Mouse (Mus musculus) intestine, embryonic 16.5 days (tissue): ENCODE measurements at regions not wholly inside any gene's neighbourhood (a gene's known extent, or its start where the extent isn't known, plus 50 kb on each side); places are given as distances from the start of the nearest gene placed in this dataset.
A peak's percentile ranks its signal among the peaks of the same experiment; 100 is the strongest.

ENCODE experiments used
- ATAC-seq: fragments of 200-750 bp; cut with Nextera tagmentation; 2 replicates; pipeline ENCODE4 v1.8.0; 2017; ENCODE audit warnings: moderate TSS enrichment, moderate library complexity
- H3K27ac ChIP-seq: fragments of 300-500 bp; sonication (generic); 2 replicates; pipeline ENCODE4 v1.5.1; 2014; ENCODE audit warnings: mild to moderate bottlenecking, low read length
- H3K27me3 ChIP-seq: fragments of 300-500 bp; sonication (generic); replicated peaks from 2 replicates; pipeline ENCODE4 v1.6.1; 2014; ENCODE audit warnings: low read length, control low read depth, mixed read lengths; ENCODE audit not compliant: control insufficient read depth, insufficient read depth
- H3K36me3 ChIP-seq: fragments of 300-500 bp; sonication (generic); 2 replicates; pipeline ENCODE4 v1.6.1; 2014; ENCODE audit warnings: low read length, control low read depth; ENCODE audit not compliant: control insufficient read depth, insufficient read depth
- H3K4me1 ChIP-seq: fragments of 300-500 bp; sonication (generic); 2 replicates; pipeline ENCODE4 v1.6.1; 2014; ENCODE audit warnings: low read length, control low read depth, mixed read lengths; ENCODE audit not compliant: control insufficient read depth, insufficient read depth
- H3K4me2 ChIP-seq: fragments of 300-500 bp; sonication (generic); 2 replicates; pipeline ENCODE4 v1.6.1; 2014; ENCODE audit warnings: low read depth, low read length, control low read depth
- H3K4me3 ChIP-seq: fragments of 300-500 bp; sonication (generic); 2 replicates; pipeline ENCODE4 v1.5.1; 2014; ENCODE audit warnings: mild to moderate bottlenecking, low read length
- H3K9ac ChIP-seq: fragments of 300-500 bp; sonication (generic); 2 replicates; pipeline ENCODE4 v1.6.1; 2014; ENCODE audit warnings: low read depth, low read length
- H3K9me3 ChIP-seq: fragments of 300-500 bp; sonication (generic); 2 replicates; pipeline ENCODE4 v1.6.1; 2016; ENCODE audit warnings: low read length, control low read depth; ENCODE audit not compliant: control insufficient read depth
- WGBS: fragments of 180-500 bp; shearing (Covaris S2); extraction: QIAGEN DNeasy Blood & Tissue Kit; methylation state at CpG from one replicate; pipeline ENCODE4 v1.1.7; 2014; 5-methylcytosine and 5-hydroxymethylcytosine counted together

DNA sequence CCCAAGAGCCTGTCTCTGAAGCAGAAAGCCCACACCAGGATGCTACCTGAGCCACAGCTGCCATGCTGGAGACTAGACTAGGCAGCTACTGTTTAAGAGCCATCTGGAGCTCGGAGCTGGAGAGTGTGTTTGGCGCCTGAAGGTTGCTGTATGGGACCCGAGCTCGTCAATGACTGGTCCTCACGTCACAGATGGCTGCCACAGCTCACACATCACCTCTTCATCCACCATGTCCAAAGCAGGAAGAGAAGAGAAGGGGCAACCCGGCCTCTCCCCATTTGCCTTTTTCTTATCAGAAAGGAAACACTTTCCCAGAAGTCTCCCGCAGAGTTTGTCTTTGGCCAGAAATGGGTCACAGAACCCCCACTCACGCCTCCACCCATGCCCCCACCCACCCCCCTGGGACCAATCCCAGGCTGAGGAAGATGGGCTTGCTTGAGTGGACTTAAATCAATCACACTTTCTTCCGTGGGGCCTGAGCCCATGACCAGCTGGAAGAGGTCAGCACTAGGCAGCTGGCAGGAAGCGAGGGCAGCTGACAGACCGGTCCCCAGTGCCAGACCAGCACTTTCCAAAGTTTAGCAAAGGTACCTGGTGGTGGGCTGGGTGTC is 53.5 kb upstream of the Ptpn1 start:
- Histone ChIP-seq H3K27ac (no peak overlapping the region), H3K36me3 (no peaks in the 10 kb centered on the region), H3K27me3 (no peaks in the 10 kb centered on the region), H3K4me1 (no peaks in the 10 kb centered on the region), H3K9me3 (peaks cover 6% of the 10 kb centered on the region), H3K4me2 (no peak overlapping the region), H3K4me3 (no peak overlapping the region), H3K9ac (no peak overlapping the region)
- ATAC-seq: no peak
- 54% methylated on average over 11 of the region's 11 CpGs for WGBS

DNA sequence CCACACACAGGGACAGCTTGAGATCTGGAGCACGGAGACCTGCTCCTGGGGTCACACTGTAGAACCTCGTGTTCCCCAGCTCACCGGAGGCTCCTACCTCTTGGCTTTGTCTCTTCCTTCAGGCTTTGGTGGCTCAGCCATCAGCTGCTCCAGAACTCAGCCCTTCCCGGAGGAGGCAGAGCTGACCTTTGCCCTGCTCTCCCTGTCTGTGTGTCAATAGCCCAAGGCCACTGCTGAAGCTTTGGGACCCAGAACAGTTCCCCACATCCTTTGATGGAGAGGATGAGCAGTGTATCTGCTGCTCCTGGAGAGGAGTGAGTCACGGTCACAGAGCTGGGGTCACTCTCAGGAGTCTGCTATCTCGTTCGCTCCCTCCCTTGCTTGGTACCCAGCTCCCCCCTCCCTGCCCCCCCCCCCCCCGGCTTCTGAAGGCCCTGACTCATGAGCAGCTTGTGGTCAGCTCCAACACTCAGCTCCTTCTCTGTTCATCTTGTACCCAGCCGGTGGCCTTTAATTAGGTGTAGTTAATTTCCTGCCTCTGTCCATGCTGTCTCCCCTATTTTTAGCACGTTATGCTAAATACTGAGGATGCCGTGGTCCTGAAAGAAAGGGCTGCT is 54.5 kb upstream of the Ptpn1 start:
- no peak for ATAC-seq
- WGBS: 50% methylated on average over 10 of the region's 11 CpGs
- no peaks in the 10 kb centered on the region for H3K27me3 ChIP-seq
- H3K4me1 ChIP-seq: no peaks in the 10 kb centered on the region
- no peak overlapping the region for H3K4me2 ChIP-seq
- H3K36me3 ChIP-seq: no peaks in the 10 kb centered on the region
- H3K9me3 ChIP-seq: peaks cover under 1% of the 10 kb centered on the region; the same call in 1 of the 2 replicates
- H3K27ac ChIP-seq: no peak overlapping the region
- no peak overlapping the region for H3K4me3 ChIP-seq
- H3K9ac ChIP-seq: no peak overlapping the region

DNA sequence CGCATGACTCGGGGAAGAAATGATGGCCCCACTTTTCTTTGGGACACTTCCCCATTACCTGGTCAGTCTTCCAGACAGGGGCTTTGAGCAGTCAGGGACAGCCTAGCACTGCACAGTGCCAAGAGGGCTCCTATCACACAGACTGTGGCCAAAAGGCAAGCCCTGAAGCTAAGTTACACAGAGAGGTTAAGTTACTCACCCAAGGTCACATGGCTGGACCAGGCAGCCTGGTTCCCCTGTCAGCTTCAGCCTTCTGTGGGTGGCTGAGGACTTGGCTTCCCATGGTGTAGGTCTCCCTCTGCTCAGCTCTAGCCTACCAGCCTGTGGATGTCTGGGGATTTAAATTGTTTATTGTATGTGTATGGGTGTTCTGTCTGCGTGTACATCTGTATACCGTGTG is 59.4 kb upstream of the Ptpn1 start:
- Histone ChIP-seq H3K36me3 (no peaks in the 10 kb centered on the region), H3K4me2 (no peak overlapping the region), H3K9me3 (no peaks in the 10 kb centered on the region), H3K27me3 (no peaks in the 10 kb centered on the region), H3K9ac (no peak overlapping the region), H3K27ac (no peak overlapping the region), H3K4me1 (no peaks in the 10 kb centered on the region; the same call in 1 of the 2 replicates), H3K4me3 (no peak overlapping the region)
- ATAC-seq: no peak
- 75% methylated on average over 4 of the region's 4 CpGs for WGBS

DNA sequence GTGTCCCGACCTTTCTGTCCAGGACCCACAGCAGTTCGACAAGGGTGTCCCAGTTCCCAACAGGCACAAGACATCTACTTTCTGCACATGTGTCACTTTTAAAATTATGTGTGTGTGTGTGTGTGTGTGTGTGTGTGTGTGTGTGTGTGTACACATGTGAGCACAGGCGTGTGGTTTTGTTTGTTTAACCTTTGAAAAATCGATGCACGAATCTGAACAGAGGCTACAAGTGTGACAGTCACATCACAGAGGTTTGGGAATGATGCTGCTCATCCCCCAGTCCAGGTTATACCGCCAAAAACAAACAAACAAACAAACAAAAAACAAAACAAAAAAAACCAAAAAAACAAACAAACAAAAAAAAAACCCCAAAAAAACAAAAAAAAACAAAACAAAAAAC is 61.7 kb upstream of the Ptpn1 start:
- Histone ChIP-seq H3K4me3 (no peak overlapping the region), H3K9me3 (no peaks in the 10 kb centered on the region), H3K9ac (no peak overlapping the region), H3K4me1 (peaks cover 20% of the 10 kb centered on the region), H3K27me3 (no peaks in the 10 kb centered on the region), H3K4me2 (no peak overlapping the region), H3K36me3 (no peaks in the 10 kb centered on the region), H3K27ac (no peak overlapping the region)
- 83% methylated on average over 6 of the region's 6 CpGs for WGBS
- ATAC-seq: no peak

DNA sequence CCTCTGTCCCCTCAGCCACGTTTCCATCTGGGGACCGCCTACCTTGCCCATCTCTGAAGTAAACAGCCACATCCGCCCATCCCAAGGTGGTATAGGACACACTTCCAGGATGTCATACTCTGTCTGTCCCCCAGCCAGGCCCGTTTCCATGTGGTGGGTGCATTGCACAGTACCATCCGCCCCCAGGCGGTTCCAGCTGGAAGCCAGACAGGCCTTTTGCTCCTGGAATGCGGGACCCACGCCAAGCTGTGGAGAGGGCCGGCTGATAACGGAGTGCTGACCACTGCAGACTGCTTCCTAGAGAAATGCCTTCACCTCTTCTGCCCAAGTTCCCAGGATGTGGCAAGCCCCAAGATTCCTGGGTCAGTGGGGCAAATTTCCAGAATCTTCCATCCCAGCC is 65.1 kb upstream of the Ptpn1 start:
- ATAC-seq: peak; percentile 58
- H3K27me3 ChIP-seq: no peaks in the 10 kb centered on the region
- 0 out of 2 replicates have a peak overlapping the region, but pooled peaks have one; percentile 20 for H3K9ac ChIP-seq
- peaks cover 37% of the 10 kb centered on the region for H3K4me1 ChIP-seq
- peak overlapping the region; percentile 35 for H3K27ac ChIP-seq
- no peaks in the 10 kb centered on the region for H3K36me3 ChIP-seq
- H3K4me3 ChIP-seq: no peak overlapping the region
- H3K9me3 ChIP-seq: no peaks in the 10 kb centered on the region
- 30% methylated on average over 10 of the region's 10 CpGs for WGBS
- H3K4me2 ChIP-seq: no peak overlapping the region

DNA sequence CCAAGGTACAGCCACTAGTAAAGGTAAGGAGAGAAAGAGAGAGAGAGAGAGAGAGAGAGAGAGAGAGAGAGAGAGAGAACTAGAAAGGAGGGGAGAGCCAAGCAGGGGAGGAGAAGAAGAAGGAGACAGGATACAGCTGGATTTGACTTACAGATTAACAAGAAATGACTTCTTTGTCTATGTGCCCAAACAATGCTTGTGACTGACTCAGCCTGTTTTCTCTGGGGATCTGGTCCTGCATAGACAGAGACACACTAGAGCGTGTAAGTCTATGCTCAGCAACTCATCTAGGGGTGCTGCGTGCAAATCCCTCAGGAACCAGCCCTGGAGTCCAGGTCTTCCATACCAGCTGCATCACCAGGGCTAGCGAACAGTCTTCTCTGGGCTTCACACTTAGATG is 66.3 kb upstream of the Ptpn1 start:
- Histone ChIP-seq H3K9me3 (no peaks in the 10 kb centered on the region), H3K36me3 (no peaks in the 10 kb centered on the region), H3K4me1 (peaks cover 43% of the 10 kb centered on the region), H3K27ac (no peak overlapping the region), H3K4me2 (no peak overlapping the region), H3K9ac (no peak overlapping the region), H3K4me3 (no peak overlapping the region), H3K27me3 (no peaks in the 10 kb centered on the region)
- WGBS: 88% methylated on average over 3 of the region's 3 CpGs
- ATAC-seq: no peak

DNA sequence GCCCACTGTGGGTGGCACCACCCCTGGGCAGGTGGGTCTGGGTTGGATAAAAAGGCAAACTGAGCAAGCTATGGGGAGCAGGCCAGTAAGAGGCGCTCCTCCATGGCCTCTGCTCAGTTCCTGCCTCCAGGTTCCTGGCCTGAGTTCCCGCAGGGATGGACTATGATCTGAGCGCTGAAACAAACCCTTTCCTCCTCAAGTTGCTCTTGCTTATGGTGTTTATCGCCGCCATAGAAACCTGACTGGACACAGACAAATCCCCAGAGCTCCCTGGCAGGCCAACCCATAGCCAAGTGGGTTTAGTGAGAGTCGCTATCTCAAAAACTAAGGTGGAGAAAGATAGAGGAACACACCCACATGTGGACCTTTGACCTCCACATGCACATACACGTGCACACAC is 67.2 kb upstream of the Ptpn1 start:
- Histone ChIP-seq H3K36me3 (no peaks in the 10 kb centered on the region), H3K4me1 (peaks cover 52% of the 10 kb centered on the region), H3K9ac (no peak overlapping the region), H3K27me3 (no peaks in the 10 kb centered on the region), H3K9me3 (no peaks in the 10 kb centered on the region), H3K27ac (peak overlapping the region; percentile 84), H3K4me3 (no peak overlapping the region), H3K4me2 (no peak overlapping the region)
- ATAC-seq: peak; percentile 51
- WGBS: 61% methylated on average over 7 of the region's 7 CpGs

DNA sequence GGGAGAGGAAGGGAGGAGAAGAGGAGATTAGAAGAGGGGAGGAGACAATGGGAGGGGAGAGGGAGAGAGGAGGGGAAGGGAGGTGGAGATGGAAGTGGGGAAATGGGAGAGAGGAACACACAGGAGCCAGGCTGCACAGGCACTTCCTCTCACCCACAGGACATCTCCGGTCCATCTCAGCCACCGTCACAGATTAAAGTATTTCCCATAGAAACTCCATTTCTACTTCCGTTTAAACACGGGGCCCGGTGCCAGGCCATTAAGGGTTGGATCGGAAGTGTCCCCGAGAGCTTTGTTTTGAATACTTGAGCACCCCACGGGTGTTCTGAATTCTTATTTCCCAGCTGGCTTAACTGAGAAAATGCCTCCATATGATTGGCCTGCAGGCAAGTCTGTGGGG is 67.6 kb upstream of the Ptpn1 start:
- Histone ChIP-seq H3K4me3 (no peak overlapping the region), H3K27me3 (no peaks in the 10 kb centered on the region), H3K36me3 (no peaks in the 10 kb centered on the region), H3K9ac (no peak overlapping the region), H3K4me1 (peaks cover 56% of the 10 kb centered on the region), H3K9me3 (no peaks in the 10 kb centered on the region), H3K4me2 (no peak overlapping the region), H3K27ac (peak overlapping the region; percentile 84)
- no peak for ATAC-seq
- 45% methylated on average over 8 of the region's 8 CpGs for WGBS

DNA sequence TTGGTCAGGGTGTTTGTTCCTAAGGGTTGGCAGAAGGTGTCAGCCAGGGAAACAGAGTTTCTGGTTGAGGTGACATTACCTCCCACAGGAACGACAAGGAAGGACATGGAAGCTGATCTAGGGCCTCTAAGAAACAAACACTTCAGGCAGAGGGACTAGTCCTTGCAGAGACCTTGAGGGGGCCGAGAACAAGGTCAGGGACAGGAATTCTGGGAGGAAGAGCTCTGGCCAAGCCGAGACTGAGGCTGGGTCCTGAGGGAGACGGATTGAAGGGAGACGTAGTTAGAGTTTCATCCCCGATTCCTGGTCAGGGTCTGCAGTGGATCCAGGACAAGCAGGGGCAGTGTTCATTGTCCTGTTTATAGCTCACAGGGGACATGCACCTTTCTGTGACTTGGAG is 68.2 kb upstream of the Ptpn1 start:
- Histone ChIP-seq H3K4me1 (peaks cover 56% of the 10 kb centered on the region), H3K9ac (peak overlapping the region; percentile 24; the same call in 1 of the 2 replicates)

DNA sequence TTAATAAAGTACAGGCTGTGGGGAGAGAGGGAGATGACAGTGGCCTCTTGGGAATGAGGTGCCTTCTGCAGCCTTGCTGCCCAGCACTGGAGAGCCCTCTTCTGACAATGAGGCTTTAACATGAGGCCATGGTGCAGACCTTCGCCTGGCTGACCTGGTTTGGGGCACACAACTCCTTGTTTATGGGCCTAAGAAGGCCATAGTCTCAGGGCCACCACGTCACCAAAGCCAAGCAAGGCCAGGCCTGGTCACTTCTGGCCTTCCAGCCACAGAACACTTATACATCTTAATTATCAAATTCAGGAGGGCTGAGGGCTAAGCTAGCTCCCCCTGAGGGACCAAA is 70.7 kb upstream of the Ptpn1 start:
- H3K4me2 ChIP-seq: no peak overlapping the region
- ATAC-seq: no peak
- H3K36me3 ChIP-seq: no peaks in the 10 kb centered on the region
- no peaks in the 10 kb centered on the region for H3K9me3 ChIP-seq
- peaks cover 54% of the 10 kb centered on the region for H3K4me1 ChIP-seq
- no peak overlapping the region for H3K4me3 ChIP-seq
- H3K27ac ChIP-seq: peak overlapping the region; percentile 68
- 91% methylated on average over 2 of the region's 2 CpGs for WGBS
- no peaks in the 10 kb centered on the region for H3K27me3 ChIP-seq
- peak overlapping the region; percentile 20; the same call in 1 of the 2 replicates for H3K9ac ChIP-seq

More for the DNA sequence above, 68.2 kb upstream of the Ptpn1 start:
- H3K4me3 ChIP-seq: no peak overlapping the region
- no peaks in the 10 kb centered on the region for H3K36me3 ChIP-seq
- H3K9me3 ChIP-seq: no peaks in the 10 kb centered on the region
- no peaks in the 10 kb centered on the region for H3K27me3 ChIP-seq
- ATAC-seq: no peak
- peak overlapping the region; percentile 84 for H3K27ac ChIP-seq
- WGBS: 55% methylated on average over 6 of the region's 6 CpGs
- no peak overlapping the region for H3K4me2 ChIP-seq
